Mouse (Mus musculus) stomach, embryonic 16.5 days (tissue): ENCODE data around the gene Abca2. TPM values are rescaled to one million over a fixed set of nuclear protein-coding genes. Genes with fewer than 3 reads are reported as not detected.

ENCODE experiments used
- ATAC-seq: fragments of 200-750 bp; cut with Nextera tagmentation; 2 replicates; pipeline ENCODE4 v1.8.0; 2017; ENCODE audit warnings: moderate number of reproducible peaks, moderate TSS enrichment; ENCODE audit not compliant: insufficient read depth, low FRiP score
- H3K27ac ChIP-seq: fragments of 300-500 bp; sonication (generic); 2 replicates; pipeline ENCODE4 v1.5.1; 2014; ENCODE audit warnings: low read length
- H3K27me3 ChIP-seq: fragments of 300-500 bp; sonication (generic); 2 replicates; pipeline ENCODE4 v1.6.1; 2014; ENCODE audit warnings: low read length, control low read depth, mixed read lengths; ENCODE audit not compliant: control insufficient read depth, insufficient read depth
- H3K36me3 ChIP-seq: fragments of 300-500 bp; sonication (generic); 2 replicates; pipeline ENCODE4 v1.6.1; 2014; ENCODE audit warnings: low read length; ENCODE audit not compliant: control insufficient read depth, insufficient read depth
- H3K4me1 ChIP-seq: fragments of 300-500 bp; sonication (generic); 2 replicates; pipeline ENCODE4 v1.6.1; 2014; ENCODE audit warnings: low read length, control low read depth, mixed read lengths; ENCODE audit not compliant: control insufficient read depth, insufficient read depth
- H3K4me2 ChIP-seq: fragments of 300-500 bp; sonication (generic); 2 replicates; pipeline ENCODE4 v1.6.1; 2014; ENCODE audit warnings: low read depth, low read length, mixed read lengths
- H3K4me3 ChIP-seq: fragments of 300-500 bp; sonication (generic); replicated peaks from 2 replicates; pipeline ENCODE4 v1.5.1; 2014; ENCODE audit warnings: mild to moderate bottlenecking, low read length
- H3K9ac ChIP-seq: fragments of 300-500 bp; sonication (generic); 2 replicates; pipeline ENCODE4 v1.6.1; 2014; ENCODE audit warnings: low read length
- H3K9me3 ChIP-seq: fragments of 300-500 bp; sonication (generic); replicated peaks from 2 replicates; pipeline ENCODE4 v1.6.1; 2016; ENCODE audit warnings: low read length, control low read depth; ENCODE audit not compliant: control insufficient read depth
- WGBS: fragments of 180-500 bp; shearing (Covaris S2); extraction: QIAGEN DNeasy Blood & Tissue Kit; methylation state at CpG from one replicate; pipeline ENCODE4 v1.1.7; 2014; 5-methylcytosine and 5-hydroxymethylcytosine counted together
- polyA plus RNA-seq: library from polyadenylated mRNA; unstranded; fragments of >200 nt; fragmentation: Nextera tagmentation; extraction: Ambion mirVana; gene quantifications from 2 replicates; pipeline ENCODE4 v1.2.1, GENCODE M21; 2015

Gene Abca2
- polyA plus RNA-seq: 4.0 and 4.6 TPM in 2 replicates

DNA sequence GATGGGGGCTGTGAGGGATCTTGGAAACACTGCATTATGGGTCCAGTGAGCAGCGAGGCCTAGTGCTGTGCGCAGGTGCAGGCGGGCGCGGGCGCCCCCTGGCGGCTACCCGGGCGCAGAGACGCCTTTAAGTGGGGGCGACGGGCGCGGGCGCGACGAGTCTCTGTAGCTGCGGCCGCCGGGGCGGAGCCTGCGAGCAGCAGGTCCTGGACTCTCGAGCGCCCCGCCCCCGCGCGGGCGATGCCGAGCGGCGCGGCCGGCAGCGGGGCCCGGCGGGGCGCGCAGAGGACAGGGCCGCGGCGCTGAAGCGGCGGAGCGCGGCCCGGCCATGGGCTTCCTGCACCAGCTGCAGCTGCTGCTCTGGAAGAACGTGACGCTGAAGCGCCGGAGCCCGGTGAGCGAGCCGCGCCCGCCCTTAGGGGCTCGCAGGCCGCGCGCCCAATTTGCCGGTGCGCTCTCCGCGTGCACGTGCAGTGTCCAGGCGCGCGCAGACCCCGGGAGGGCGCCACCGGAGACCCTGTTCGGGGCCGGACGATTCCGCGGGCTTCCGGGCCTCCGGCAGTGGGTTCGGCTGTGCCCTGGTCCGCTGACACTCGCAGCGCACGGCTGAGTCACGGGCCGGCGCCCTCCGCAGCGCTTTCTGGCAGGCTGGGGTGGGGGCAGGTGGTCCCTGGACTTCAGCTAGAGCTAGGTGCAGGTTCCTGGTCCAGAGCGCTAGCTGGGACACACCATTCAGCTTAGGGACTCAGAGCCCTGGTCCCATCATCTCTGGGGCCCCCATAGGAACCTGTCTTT, at the start of gene Abca2:
Gene Abca2 (plus strand): TSS at position 262 of the 795 bp plus-strand sequence.
- H3K27ac ChIP-seq: no peak within 1 kb of the TSS
- H3K4me1 ChIP-seq: no peaks in the 10 kb centered on the region
- H3K36me3 ChIP-seq: no peaks in the 10 kb centered on the region
- peak within 1 kb of the TSS; percentile 92 for H3K4me2 ChIP-seq
- H3K4me3 ChIP-seq: peak within 1 kb of the TSS; percentile 74
- under 1% methylated on average over 84 of the region's 89 CpGs for WGBS
- no peaks in the 10 kb centered on the region for H3K9me3 ChIP-seq
- peak; percentile 90 for ATAC-seq
- H3K27me3 ChIP-seq: peaks cover 21% of the 10 kb centered on the region
- peak within 1 kb of the TSS; percentile 81 for H3K9ac ChIP-seq

GRCm38 (mm10) chr2:25384492-25384891, 44.0 kb upstream of the Abca2 start:
- H3K36me3 ChIP-seq: no peaks in the 10 kb centered on the region
- whole genome bisulfite sequencing: 59% methylated on average over 5 of the region's 5 CpGs
- H3K4me3 ChIP-seq: no peak overlapping the region
- no peak for ATAC-seq
- no peak overlapping the region for H3K4me2 ChIP-seq
- no peaks in the 10 kb centered on the region for H3K9me3 ChIP-seq
- no peaks in the 10 kb centered on the region for H3K27me3 ChIP-seq
- H3K27ac ChIP-seq: no peak overlapping the region
- H3K4me1 ChIP-seq: no peaks in the 10 kb centered on the region
- no peak overlapping the region for H3K9ac ChIP-seq

- Histone ChIP-seq H3K9me3 (no peaks in the 10 kb centered on the region), H3K36me3 (no peaks in the 10 kb centered on the region), H3K4me1 (peaks cover 12% of the 10 kb centered on the region), H3K27me3 (peaks cover 3% of the 10 kb centered on the region; the same call in 1 of the 2 replicates), H3K4me3 (no peak overlapping the region), H3K4me2 (no peak overlapping the region), H3K9ac (no peak overlapping the region), H3K27ac (no peak overlapping the region)
- no peak for ATAC-seq
- 57% methylated on average over 5 of the region's 5 CpGs for WGBS
Measured at GRCm38 (mm10) chr2:25391266-25391665, 37.2 kb upstream of the Abca2 start.

GRCm38 (mm10) chr2:25394281-25395221, 34.0 kb upstream of the Abca2 start:
- ATAC-seq: peak; percentile 30; the same call in 1 of the 2 replicates
- H3K9ac ChIP-seq: no peak overlapping the region; the same call in 1 of the 2 replicates
- peaks cover 12% of the 10 kb centered on the region for H3K4me1 ChIP-seq
- H3K36me3 ChIP-seq: no peaks in the 10 kb centered on the region
- no peaks in the 10 kb centered on the region for H3K9me3 ChIP-seq
- H3K4me2 ChIP-seq: no peak overlapping the region
- no peak overlapping the region for H3K4me3 ChIP-seq
- peak overlapping the region; percentile 43 for H3K27ac ChIP-seq
- H3K27me3 ChIP-seq: peaks cover 23% of the 10 kb centered on the region
- 46% methylated on average over 3 of the region's 3 CpGs for WGBS

DNA sequence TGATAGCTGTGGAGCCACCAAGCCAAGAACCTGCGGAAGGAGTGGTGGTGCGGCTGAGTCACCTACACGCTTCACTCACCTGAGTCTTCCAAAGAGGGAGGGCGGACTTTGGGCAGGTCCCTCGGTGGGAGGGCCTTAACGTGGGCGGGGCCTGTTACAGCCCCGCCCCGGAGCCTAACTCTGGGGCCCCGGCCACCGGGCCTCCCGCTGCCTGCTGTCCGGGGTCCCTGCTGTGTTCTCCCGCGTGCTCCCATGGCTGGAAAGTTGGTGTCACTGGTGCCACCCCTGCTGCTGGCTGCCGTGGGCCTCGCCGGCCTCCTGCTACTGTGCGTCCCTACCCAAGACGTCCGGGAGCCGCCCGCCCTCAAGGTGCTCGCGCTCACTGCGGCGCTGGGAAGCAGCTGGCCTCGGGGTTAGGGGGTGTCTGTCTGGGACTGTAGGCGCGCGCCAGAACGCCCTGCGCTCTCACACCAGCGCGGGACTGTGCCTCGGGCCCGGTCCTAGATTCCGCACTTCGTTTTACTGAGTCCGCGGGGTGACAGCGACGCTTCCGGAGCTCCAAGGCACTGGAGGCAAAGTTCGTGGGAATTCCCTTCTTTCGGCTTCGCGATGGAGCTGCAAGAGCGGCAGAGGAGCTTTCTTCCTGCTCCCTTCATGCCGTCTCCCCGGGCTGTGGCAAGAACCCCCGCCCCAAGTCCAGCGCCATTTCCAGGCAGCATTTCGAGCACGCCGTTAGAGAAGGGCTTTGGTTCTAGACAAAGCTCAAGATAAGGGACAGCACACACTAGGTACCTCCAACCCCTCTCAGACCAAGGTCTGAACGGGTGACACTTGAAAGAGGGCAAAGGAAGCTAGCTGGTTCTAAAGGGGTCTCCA, 32.5 kb upstream of the Abca2 start, which contains the start of gene Entpd2:
Gene Entpd2 (plus strand): TSS at position 154 of the 876 bp plus-strand sequence.
- H3K9ac ChIP-seq: peak within 1 kb of the TSS; percentile 67
- 2% methylated on average over 57 of the region's 57 CpGs for WGBS
- H3K9me3 ChIP-seq: no peaks in the 10 kb centered on the region
- no peaks in the 10 kb centered on the region for H3K36me3 ChIP-seq
- H3K27me3 ChIP-seq: peaks cover 32% of the 10 kb centered on the region
- peak within 1 kb of the TSS; percentile 55 for H3K4me3 ChIP-seq
- peaks cover 16% of the 10 kb centered on the region for H3K4me1 ChIP-seq
- peak within 1 kb of the TSS; percentile 20; the same call in 1 of the 2 replicates for H3K27ac ChIP-seq
- H3K4me2 ChIP-seq: peak within 1 kb of the TSS; percentile 75
- ATAC-seq: peak; percentile 86

- no peak for ATAC-seq
- Histone ChIP-seq H3K27me3 (peaks cover 32% of the 10 kb centered on the region), H3K4me1 (peaks cover 16% of the 10 kb centered on the region), H3K9ac (peak overlapping the region; percentile 67), H3K4me2 (peak overlapping the region; percentile 75), H3K27ac (no peak overlapping the region), H3K9me3 (no peaks in the 10 kb centered on the region), H3K36me3 (no peaks in the 10 kb centered on the region), H3K4me3 (peak overlapping the region; percentile 55)
- WGBS: 29% methylated on average over 3 of the region's 3 CpGs
Measured at GRCm38 (mm10) chr2:25396597-25396983, 31.9 kb upstream of the Abca2 start.

DNA sequence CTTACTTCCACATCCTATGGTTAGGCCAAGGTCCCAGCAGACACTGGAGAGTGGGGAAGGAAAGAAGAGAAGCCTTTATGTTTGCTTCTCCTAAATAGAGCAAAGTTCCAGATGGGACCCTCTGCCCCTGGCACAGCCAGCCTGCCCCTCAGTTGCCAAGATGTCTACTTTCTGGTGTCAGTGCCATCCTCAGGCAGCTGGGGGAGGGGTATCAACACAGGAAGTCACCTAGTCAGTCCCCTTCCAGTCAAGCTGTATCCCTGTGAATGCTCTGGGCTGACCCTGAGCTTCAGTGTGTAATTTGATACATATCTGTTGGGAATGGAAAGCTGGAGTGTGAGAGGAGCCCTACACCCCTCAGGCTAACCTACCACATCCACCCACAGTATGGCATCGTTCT, 31.5 kb upstream of the Abca2 start:
- H3K9ac ChIP-seq: no peak overlapping the region
- H3K9me3 ChIP-seq: no peaks in the 10 kb centered on the region
- H3K27ac ChIP-seq: no peak overlapping the region
- ATAC-seq: no peak
- 48% methylated on average over 1 of the region's 1 CpGs for WGBS
- no peaks in the 10 kb centered on the region for H3K36me3 ChIP-seq
- H3K4me3 ChIP-seq: no peak overlapping the region
- peaks cover 16% of the 10 kb centered on the region for H3K4me1 ChIP-seq
- peak overlapping the region; percentile 75 for H3K4me2 ChIP-seq
- H3K27me3 ChIP-seq: peaks cover 35% of the 10 kb centered on the region

GRCm38 (mm10) chr2:25398065-25398464, 30.4 kb upstream of the Abca2 start:
- 88% methylated on average over 7 of the region's 7 CpGs for WGBS
- no peak overlapping the region for H3K27ac ChIP-seq
- no peaks in the 10 kb centered on the region for H3K9me3 ChIP-seq
- no peak for ATAC-seq
- H3K36me3 ChIP-seq: no peaks in the 10 kb centered on the region
- H3K4me2 ChIP-seq: no peak overlapping the region
- peaks cover 16% of the 10 kb centered on the region for H3K4me1 ChIP-seq
- no peak overlapping the region for H3K4me3 ChIP-seq
- H3K9ac ChIP-seq: no peak overlapping the region
- H3K27me3 ChIP-seq: peaks cover 38% of the 10 kb centered on the region
